In genomic region chr3:126652361-126652760, GRCm38 (mm10) we compare ENCODE assay signal across 21 mouse cellular contexts. TPM values are rescaled to one million over a fixed set of nuclear protein-coding genes. Genes with fewer than 3 reads are reported as not detected.
DNase-seq lines count a peak whose midpoint lies in the region; ATAC-seq and TF ChIP-seq lines count a peak whose summit lies in the region.
"Had no signal": no experiment of that assay in that cellular context is flagged by ENCODE, and none has a peak within 500 bp of the region (broad histone marks: within the 10 kb centered on the region; RNA-seq: fewer than 3 reads in every experiment).

No protein-coding gene starts in this region.

- no peak overlapping the region for H3K4me2 ChIP-seq in heart, embryonic 15.5 days
- no peak overlapping the region for H3K4me2 ChIP-seq in heart, embryonic 11.5 days
- H3K4me2 ChIP-seq in lung, postnatal 0 days (replicated peaks; ENCODE audit: low read depth, low read length): no peak overlapping the region
- peak overlapping the region; percentile 92 for H3K4me2 ChIP-seq in CH12.LX (ENCODE audit: insufficient read depth, low read depth, poor library complexity, severe bottlenecking)
- H3K4me2 ChIP-seq: embryonic facial prominence, embryonic 15.5 days; forebrain, embryonic 15.5 days; heart, embryonic 12.5 days; hindbrain, embryonic 15.5 days had no signal

- H3K4me1 ChIP-seq in heart, embryonic 15.5 days (replicated peaks): peaks cover 32% of the 10 kb centered on the region
- peaks cover 13% of the 10 kb centered on the region; the same call in 1 of the 2 replicates for H3K4me1 ChIP-seq in heart, embryonic 11.5 days (ENCODE audit: control insufficient read depth, insufficient read depth, low read length)
- H3K4me1 ChIP-seq in lung, postnatal 0 days (ENCODE audit: insufficient read depth, low read depth, low read length): no peaks in the 10 kb centered on the region
- H3K4me1 ChIP-seq in CH12.LX (ENCODE audit: control insufficient read depth in 1 of 2, insufficient read depth in 2 of 2): peaks cover 15 to 77% of the 10 kb centered on the region in 2 experiments
- H3K4me1 ChIP-seq in embryonic fibroblast, embryonic 13.5 days (ENCODE audit: control insufficient read depth, insufficient read depth, low read length): no peaks in the 10 kb centered on the region; the same call in 1 of the 2 replicates
- H3K4me1 ChIP-seq: embryonic facial prominence, embryonic 15.5 days; forebrain, embryonic 15.5 days; hindbrain, embryonic 15.5 days had no signal

- in situ Hi-C loops in CH12.LX (cut with MboI; ENCODE audit: low pct_ligation_motif_present, low pct_unique_long_range_greater_than_20kb, low sequenced_read_pairs): no loop called here

- peak overlapping the region; percentile 16; the same call in 1 of the 2 replicates for H3K27ac ChIP-seq in heart, embryonic 15.5 days
- H3K27ac ChIP-seq in heart, embryonic 11.5 days (ENCODE audit: low read depth, low read length): no peak overlapping the region
- H3K27ac ChIP-seq in lung, postnatal 0 days (ENCODE audit: low read length): no peak overlapping the region
- H3K27ac ChIP-seq in CH12.LX (ENCODE audit: insufficient read depth, low read depth): peak overlapping the region; percentile 73
- H3K27ac ChIP-seq in embryonic fibroblast, embryonic 13.5 days (ENCODE audit: insufficient read depth, low read length): peak overlapping the region; percentile 58
- H3K27ac ChIP-seq: embryonic facial prominence, embryonic 15.5 days; forebrain, embryonic 15.5 days; hindbrain, embryonic 15.5 days had no signal

- DNase-seq in lung, postnatal 0 days (ENCODE audit: low spot score): peak; percentile 43
- no peak for DNase-seq in lung, postnatal 36 days
- DNase-seq in CH12.LX (ENCODE audit: extremely low read depth): peak; percentile 49
- DNase-seq in urinary bladder, postnatal 10 days (ENCODE audit: low spot score): no peak
- DNase-seq in adrenal gland, adult 8-10 months: no peak
- DNase-seq: adrenal gland, postnatal 10 days; cerebellum, adult 11 months; cerebellum, adult 8-10 months; cerebellum, postnatal 14 days; embryo, embryonic 11 days; gastrocnemius, postnatal 36 days; heart, adult 11 months; kidney, adult 18-20 months had no signal

- TF ChIP-seq EP300 in lung, postnatal 0 days (IDR thresholded peaks at IDR 0.05): no peak
- no peak; the same call in none of the 2 replicates for TF ChIP-seq EP300 in CH12.LX (IDR thresholded peaks at IDR 0.05; ENCODE audit: low read length)

- H3K27me3 ChIP-seq in heart, embryonic 15.5 days: no peaks in the 10 kb centered on the region
- no peaks in the 10 kb centered on the region for H3K27me3 ChIP-seq in heart, embryonic 11.5 days (ENCODE audit: control insufficient read depth, insufficient read depth, low read length)
- no peaks in the 10 kb centered on the region for H3K27me3 ChIP-seq in lung, postnatal 0 days (replicated peaks; ENCODE audit: insufficient read depth, low read length)
- no peaks in the 10 kb centered on the region for H3K27me3 ChIP-seq in CH12.LX (replicated peaks)
- H3K27me3 ChIP-seq: embryonic facial prominence, embryonic 15.5 days; forebrain, embryonic 15.5 days; heart, embryonic 12.5 days; hindbrain, embryonic 15.5 days had no signal

- no peak; the same call in 1 of the 2 replicates for TF ChIP-seq RAD21 in CH12.LX (IDR thresholded peaks at IDR 0.05; ENCODE audit: low read depth, low read length)

- peaks cover 74% of the 10 kb centered on the region for H3K79me2 ChIP-seq in CH12.LX (replicated peaks; ENCODE audit: control insufficient read depth, extremely low read depth, insufficient read depth, poor library complexity, severe bottlenecking)

- no peak for TF ChIP-seq POLR2A in CH12.LX (IDR thresholded peaks at IDR 0.05; ENCODE audit: low read depth, low read length)
- no peak for TF ChIP-seq POLR2A in embryonic fibroblast, embryonic 13.5 days (IDR thresholded peaks at IDR 0.05; ENCODE audit: low read depth, low read length)

- no peak overlapping the region for H3K9ac ChIP-seq in heart, embryonic 15.5 days
- no peak overlapping the region for H3K9ac ChIP-seq in heart, embryonic 11.5 days (ENCODE audit: low read depth, low read length)
- no peak overlapping the region for H3K9ac ChIP-seq in lung, postnatal 0 days (replicated peaks; ENCODE audit: low read depth)
- H3K9ac ChIP-seq in CH12.LX (ENCODE audit: insufficient read depth, low read depth): peak overlapping the region; percentile 74
- H3K9ac ChIP-seq: embryonic facial prominence, embryonic 15.5 days; forebrain, embryonic 15.5 days; heart, embryonic 12.5 days; hindbrain, embryonic 15.5 days had no signal

- no peaks in the 10 kb centered on the region for H3K36me3 ChIP-seq in heart, embryonic 15.5 days
- no peaks in the 10 kb centered on the region for H3K36me3 ChIP-seq in heart, embryonic 11.5 days (ENCODE audit: control insufficient read depth, insufficient read depth, low read length)
- H3K36me3 ChIP-seq in lung, postnatal 0 days (ENCODE audit: insufficient read depth, low read length): no peaks in the 10 kb centered on the region
- peaks cover 0 to 11% of the 10 kb centered on the region in 2 experiments for H3K36me3 ChIP-seq in CH12.LX (replicated peaks in 1 of 2; ENCODE audit: control insufficient read depth in 1 of 2, insufficient read depth in 1 of 2, low read length in 1 of 2)
- H3K36me3 ChIP-seq: embryonic facial prominence, embryonic 15.5 days; forebrain, embryonic 15.5 days; hindbrain, embryonic 15.5 days had no signal

- H3K4me3 ChIP-seq in heart, embryonic 15.5 days: no peak overlapping the region
- no peak overlapping the region for H3K4me3 ChIP-seq in heart, embryonic 11.5 days (ENCODE audit: low read depth, low read length)
- no peak overlapping the region for H3K4me3 ChIP-seq in lung, postnatal 0 days (ENCODE audit: low read depth, low read length)
- H3K4me3 ChIP-seq in CH12.LX (replicated peaks in 1 of 3; ENCODE audit: low read depth in 2 of 3, low read length in 2 of 3, poor library complexity in 1 of 3): no peak overlapping the region
- H3K4me3 ChIP-seq in embryonic fibroblast, embryonic 13.5 days (ENCODE audit: insufficient read depth, low read length): no peak overlapping the region
- H3K4me3 ChIP-seq: embryonic facial prominence, embryonic 15.5 days; forebrain, embryonic 15.5 days; heart, embryonic 12.5 days; hindbrain, embryonic 15.5 days had no signal

- no peak for ATAC-seq in heart, embryonic 15.5 days (replicated peaks; ENCODE audit: insufficient number of reproducible peaks, insufficient read depth, low FRiP score, low read depth)
- no peak for ATAC-seq in heart, embryonic 11.5 days (replicated peaks; ENCODE audit: insufficient number of reproducible peaks, low FRiP score, low TSS enrichment)
- ATAC-seq in lung, postnatal 0 days: no peak
- ATAC-seq: forebrain, embryonic 15.5 days; inflammation-experienced regulatory T-cells, adult 6 months had no signal

- TF ChIP-seq CTCF in lung, postnatal 0 days (IDR thresholded peaks at IDR 0.05): no peak
- no peak for TF ChIP-seq CTCF in CH12.LX (conservative IDR thresholded peaks at IDR 0.05 in 1 of 2, IDR thresholded peaks at IDR 0.05 in 1 of 2; ENCODE audit: low read depth in 2 of 2, low read length in 2 of 2)
- no peak for TF ChIP-seq CTCF in embryonic fibroblast, embryonic 13.5 days (IDR thresholded peaks at IDR 0.05; ENCODE audit: borderline replicate concordance, insufficient read depth, low read length)

- WGBS in heart, embryonic 15.5 days: 39% methylated on average over 2 of the region's 2 CpGs
- WGBS in heart, embryonic 11.5 days (ENCODE audit: insufficient replicate concordance): 63% methylated on average over 2 of the region's 2 CpGs
- WGBS in lung, postnatal 0 days: 39% methylated on average over 2 of the region's 2 CpGs

- no peaks in the 10 kb centered on the region for H3K9me3 ChIP-seq in heart, embryonic 15.5 days (replicated peaks)
- no peaks in the 10 kb centered on the region for H3K9me3 ChIP-seq in heart, embryonic 11.5 days (replicated peaks; ENCODE audit: control insufficient read depth, low read length)
- no peaks in the 10 kb centered on the region for H3K9me3 ChIP-seq in lung, postnatal 0 days (ENCODE audit: low read length)
- no peaks in the 10 kb centered on the region for H3K9me3 ChIP-seq in CH12.LX (replicated peaks; ENCODE audit: low read length)
- H3K9me3 ChIP-seq: embryonic facial prominence, embryonic 15.5 days; forebrain, embryonic 15.5 days; heart, embryonic 12.5 days; hindbrain, embryonic 15.5 days had no signal

- dilution Hi-C loops in CH12.LX (cut with MboI; ENCODE audit: extremely low pct_ligation_motif_present, extremely low pct_unique_long_range_greater_than_20kb, low sequenced_read_pairs): no loop called here

TF ChIP-seq in CH12.LX, 34 proteins besides CTCF, POLR2A, EP300 and RAD21:
- TF ChIP-seq MEF2A (IDR thresholded peaks at IDR 0.05; ENCODE audit: borderline replicate concordance, low read depth, low read length) (0 out of 2 replicates have a peak, but pooled peaks have one; percentile 16), MYC (IDR thresholded peaks at IDR 0.05; ENCODE audit: low read depth, low read length) (peak; percentile 47; the same call in 1 of the 2 replicates), TCF12 (IDR thresholded peaks at IDR 0.05; ENCODE audit: low read depth, low read length) (0 out of 2 replicates have a peak, but pooled peaks have one; percentile 25), CHD1 (IDR thresholded peaks at IDR 0.05; ENCODE audit: low read depth, low read length) (0 out of 2 replicates have a peak, but pooled peaks have one; percentile 34), JUND (conservative IDR thresholded peaks at IDR 0.05; ENCODE audit: low read depth, low read length) (no peak), JUN (IDR thresholded peaks at IDR 0.05; ENCODE audit: insufficient read depth, low read depth, low read length) (no peak), IRF4 (IDR thresholded peaks at IDR 0.05; ENCODE audit: low read depth, low read length) (peak; percentile 36; the same call in 1 of the 2 replicates), POLR2AphosphoS2 (IDR thresholded peaks at IDR 0.05; ENCODE audit: low read depth, low read length) (no peak), ETS1 (conservative IDR thresholded peaks at IDR 0.05; ENCODE audit: low read depth, low read length) (0 out of 2 replicates have a peak, but pooled peaks have one; percentile 10)

RNA-seq across cellular contexts. Expression of gene Camk2d, which starts 56.3 kb away (rescaled TPM):
- polyA plus RNA-seq in heart, embryonic 15.5 days (2015; fragmentation: Nextera tagmentation; extraction: Ambion mirVana): 99.3 and 108 TPM in 2 replicates
- 106 and 114 TPM in 2 replicates for polyA plus RNA-seq in heart, embryonic 11.5 days (2014; fragmentation: Nextera tagmentation; extraction: Ambion mirVana)
- 36.6 and 39.9 TPM in 2 replicates for polyA plus RNA-seq in lung, postnatal 0 days (2015; fragmentation: Nextera tagmentation; extraction: Ambion mirVana)
- total RNA-seq in CH12.LX (2012; rRNA removed): 59.7 and 80.4 TPM in 2 replicates
- 64.6 and 77.3 TPM in 2 replicates for total RNA-seq in CH12.LX (2014; rRNA removed)
- polyA plus RNA-seq in CH12.LX (2012; ENCODE audit: insufficient read length, low read depth): 66.1 and 68.9 TPM in 2 replicates
- polyA plus RNA-seq in embryonic fibroblast, embryonic 13.5 days (2011; ENCODE audit: insufficient read length, low read depth, missing spikeins): 186 and 189 TPM in 2 replicates
- total RNA-seq in adrenal gland, adult 8-10 months (2022): 100 to 1,000 TPM in 2 of 4 experiments, 10 to 100 TPM in 2; 95.9 to 132 (median 106) TPM

Comparison
In these comparisons a context has a peak if more than half of its experiments do, and no peak if none do; other contexts are left out.
1. H3K27ac ChIP-seq: peak in heart, embryonic 15.5 days (single experiment), CH12.LX (single experiment) and embryonic fibroblast, embryonic 13.5 days (single experiment); none in heart, embryonic 11.5 days (single experiment) and lung, postnatal 0 days (single experiment).
2. DNase-seq: peak in lung, postnatal 0 days (single experiment) and CH12.LX (single experiment); none in lung, postnatal 36 days (single experiment), urinary bladder, postnatal 10 days (single experiment) and adrenal gland, adult 8-10 months (single experiment).